In the genomic region with DNA sequence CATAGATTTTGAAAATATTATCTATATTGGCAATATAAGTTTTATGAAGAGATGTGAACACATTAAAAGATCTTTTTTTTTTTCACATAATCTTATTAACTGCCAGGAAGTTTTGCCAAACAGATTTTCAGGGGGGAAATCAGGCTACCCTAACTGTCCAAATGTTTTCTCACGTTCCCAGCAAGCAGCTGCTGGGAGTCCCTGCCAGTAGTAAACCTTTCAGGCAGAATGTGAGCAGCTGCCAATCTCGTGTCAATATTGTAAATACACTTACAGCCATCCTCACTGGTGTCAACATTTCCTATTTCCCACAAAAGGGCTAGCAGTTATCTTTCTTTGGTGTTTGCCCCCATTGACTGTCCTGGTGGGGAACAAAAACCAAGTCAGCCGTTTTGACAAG, we compare ENCODE assay signal across 17 mouse cellular contexts.
"Had no signal": no experiment of that assay in that cellular context is flagged by ENCODE, and none has a peak within 500 bp of the region (broad histone marks: within the 10 kb centered on the region; RNA-seq: fewer than 3 reads in every experiment).

No protein-coding gene starts in this region.

- ATAC-seq: lung, postnatal 0 days; midbrain, embryonic 13.5 days had no signal

- H3K27me3 ChIP-seq: lung, embryonic 15.5 days; megakaryocyte, embryonic 14.5 days; midbrain, embryonic 13.5 days; midbrain, embryonic 15.5 days; neural tube, embryonic 12.5 days; stomach, embryonic 15.5 days had no signal

- H3K36me3 ChIP-seq: lung, embryonic 15.5 days; midbrain, embryonic 13.5 days; midbrain, embryonic 15.5 days; neural tube, embryonic 12.5 days; stomach, embryonic 15.5 days had no signal

- H3K4me1 ChIP-seq: lung, embryonic 15.5 days; megakaryocyte, embryonic 14.5 days; midbrain, embryonic 15.5 days; neural tube, embryonic 12.5 days; stomach, embryonic 15.5 days had no signal

- H3K9ac ChIP-seq: lung, embryonic 15.5 days; midbrain, embryonic 13.5 days; midbrain, embryonic 15.5 days; neural tube, embryonic 12.5 days; stomach, embryonic 15.5 days had no signal

- DNase-seq: lung, adult 2 months; lung, postnatal 14 days; lung, postnatal 36 days; right cerebral cortex, postnatal 14 days; thymus, adult 2 months; thymus, postnatal 25 days; thymus, postnatal 4 days had no signal

- H3K4me2 ChIP-seq: lung, embryonic 15.5 days; midbrain, embryonic 11.5 days; midbrain, embryonic 13.5 days; midbrain, embryonic 15.5 days; neural tube, embryonic 12.5 days; stomach, embryonic 15.5 days had no signal

- H3K27ac ChIP-seq: lung, embryonic 15.5 days; macrophage; midbrain, embryonic 13.5 days; midbrain, embryonic 15.5 days; neural tube, embryonic 12.5 days; stomach, embryonic 15.5 days; stomach, postnatal 0 days had no signal

- H3K4me3 ChIP-seq: lung, embryonic 15.5 days; megakaryocyte, embryonic 14.5 days; midbrain, embryonic 13.5 days; midbrain, embryonic 15.5 days; neural tube, embryonic 12.5 days; stomach, embryonic 15.5 days had no signal

- H3K9me3 ChIP-seq: lung, embryonic 15.5 days; megakaryocyte, embryonic 14.5 days; midbrain, embryonic 13.5 days; midbrain, embryonic 15.5 days; neural tube, embryonic 12.5 days; stomach, embryonic 15.5 days had no signal
